Mouse (Mus musculus) testis, adult 10 weeks (tissue): Measurements from ENCODE around the gene Msh5. TPM values are rescaled to one million over a fixed set of nuclear protein-coding genes. Genes with fewer than 3 reads are reported as not detected.

Source experiments
- polyA plus RNA-seq: library from polyadenylated mRNA; stranded (reverse); fragments of 350-450 nt; fragmentation: Illumina TruSeq; extraction: RNeasy Lipid Tissue Mini Kit (QIAGEN cat#74804); gene quantifications from one replicate; pipeline ENCODE4 v1.2.3, GENCODE M21; 2014; ENCODE audit warnings: low read depth, low replicate concordance

Gene Msh5
- polyA plus RNA-seq, 1 experiment from 2014 or later: 8.7 TPM

Other genes starting within 250 kb of the Msh5 start
- gene Cyp21a1, start 242.2 kb downstream of the Msh5 start, polyA plus RNA-seq: not detected
- 8.2 TPM for gene Stk19, start 209.8 kb downstream of the Msh5 start, polyA plus RNA-seq
- gene Dxo, start 209.7 kb downstream of the Msh5 start, polyA plus RNA-seq: 5.8 TPM
- 7.9 TPM for gene Skiv2l, start 196.5 kb downstream of the Msh5 start, polyA plus RNA-seq
- 10.0 TPM for gene Nelfe, start 196.4 kb downstream of the Msh5 start, polyA plus RNA-seq
- gene Cfb, start 184.2 kb downstream of the Msh5 start, polyA plus RNA-seq: 0.43 TPM
- 0.18 TPM for gene Zbtb12, start 167.3 kb downstream of the Msh5 start, polyA plus RNA-seq
- gene Gm20547, start 164.7 kb downstream of the Msh5 start, polyA plus RNA-seq: 0.08 TPM
- gene C2, start 148.5 kb downstream of the Msh5 start, polyA plus RNA-seq: 6.5 TPM
- 25.4 TPM for gene Ehmt2, start 148.3 kb downstream of the Msh5 start, polyA plus RNA-seq
- not detected for gene Slc44a4, start 132.3 kb downstream of the Msh5 start, polyA plus RNA-seq
- gene Neu1, start 115.5 kb downstream of the Msh5 start, polyA plus RNA-seq: 0.41 TPM
- gene Hspa1b, start 87.5 kb downstream of the Msh5 start, polyA plus RNA-seq: 0.56 TPM
- gene Gm20481, start 76.8 kb downstream of the Msh5 start, polyA plus RNA-seq: not detected
- gene Hspa1a, start 74.6 kb downstream of the Msh5 start, polyA plus RNA-seq: 0.57 TPM
- 215 TPM for gene Hspa1l, start 74.0 kb downstream of the Msh5 start, polyA plus RNA-seq
- 115 TPM for gene Lsm2, start 64.9 kb downstream of the Msh5 start, polyA plus RNA-seq
- 53.6 TPM for gene Vars, start 45.8 kb downstream of the Msh5 start, polyA plus RNA-seq
- 0.15 TPM for gene Vwa7, start 30.2 kb downstream of the Msh5 start, polyA plus RNA-seq
- not detected for gene Sapcd1, start 18.7 kb downstream of the Msh5 start, polyA plus RNA-seq
- 10.5 TPM for gene Clic1, start 3.2 kb upstream of the Msh5 start, polyA plus RNA-seq
- gene Ddah2, start 12.3 kb upstream of the Msh5 start, polyA plus RNA-seq: 0.56 TPM
- gene Ly6g6c, start 18.6 kb upstream of the Msh5 start, polyA plus RNA-seq: 19.3 TPM
- gene Mpig6b, start 19.4 kb upstream of the Msh5 start, polyA plus RNA-seq: 1.5 TPM
- gene Ly6g6e, start 30.2 kb upstream of the Msh5 start, polyA plus RNA-seq: not detected
- not detected for gene Ly6g6d, start 31.3 kb upstream of the Msh5 start, polyA plus RNA-seq
- gene Ly6g6f, start 38.9 kb upstream of the Msh5 start, polyA plus RNA-seq: not detected
- 8.2 TPM for gene Abhd16a, start 42.5 kb upstream of the Msh5 start, polyA plus RNA-seq
- gene Ly6g5c, start 61.5 kb upstream of the Msh5 start, polyA plus RNA-seq: not detected
- not detected for gene Ly6g5b, start 68.7 kb upstream of the Msh5 start, polyA plus RNA-seq
- gene Gpank1, start 74.7 kb upstream of the Msh5 start, polyA plus RNA-seq: 8.7 TPM
- 948 TPM for gene Csnk2b, start 75.3 kb upstream of the Msh5 start, polyA plus RNA-seq
- gene D17H6S53E, start 79.6 kb upstream of the Msh5 start, polyA plus RNA-seq: 0.28 TPM
- gene Apom, start 85.3 kb upstream of the Msh5 start, polyA plus RNA-seq: not detected
- 44.2 TPM for gene Bag6, start 88.4 kb upstream of the Msh5 start, polyA plus RNA-seq
- gene Prrc2a, start 118.2 kb upstream of the Msh5 start, polyA plus RNA-seq: 14.1 TPM
- gene Aif1, start 129.3 kb upstream of the Msh5 start, polyA plus RNA-seq: 379 TPM
- not detected for gene Lst1, start 141.7 kb upstream of the Msh5 start, polyA plus RNA-seq
- not detected for gene Ltb, start 147.7 kb upstream of the Msh5 start, polyA plus RNA-seq
- not detected for gene Tnf, start 155.3 kb upstream of the Msh5 start, polyA plus RNA-seq
- gene Lta, start 158.6 kb upstream of the Msh5 start, polyA plus RNA-seq: not detected
- not detected for gene Gm16181, start 174.1 kb upstream of the Msh5 start, polyA plus RNA-seq
- 10.2 TPM for gene Atp6v1g2, start 186.9 kb upstream of the Msh5 start, polyA plus RNA-seq
- gene Nfkbil1, start 189.0 kb upstream of the Msh5 start, polyA plus RNA-seq: 0.56 TPM
- 7.1 TPM for gene Ddx39b, start 195.0 kb upstream of the Msh5 start, polyA plus RNA-seq
- gene H2-D1, start 216.0 kb upstream of the Msh5 start, polyA plus RNA-seq: 2.8 TPM